ENCODE assay signal across 7 mouse cellular contexts in genomic region chr4:129555862-129556531, GRCm38 (mm10). TPM values are rescaled to one million over a fixed set of nuclear protein-coding genes. Genes with fewer than 3 reads are reported as not detected.
A peak's percentile ranks its signal among the peaks of the same experiment; 100 is the strongest.
DNase-seq lines count a peak whose midpoint lies in the region; ATAC-seq and TF ChIP-seq lines count a peak whose summit lies in the region.

No protein-coding gene starts in this region.

- TF ChIP-seq POLR2A in liver, adult 2 months (IDR thresholded peaks at IDR 0.05; ENCODE audit: extremely low read depth, insufficient read depth, low read length) = no peak
- TF ChIP-seq POLR2A in bone marrow macrophage, adult 2 months (IDR thresholded peaks at IDR 0.05; ENCODE audit: borderline replicate concordance, low read depth, low read length) = no peak

- peak overlapping the region; percentile 79 for H3K4me2 ChIP-seq in intestine, postnatal 0 days (replicated peaks; ENCODE audit: low read depth)
- H3K4me2 ChIP-seq in midbrain, embryonic 14.5 days (ENCODE audit: low read length) = peak overlapping the region; percentile 70

- TF ChIP-seq CTCF in liver, adult 2 months (IDR thresholded peaks at IDR 0.05; ENCODE audit: low read depth, low read length) = no peak
- TF ChIP-seq CTCF in bone marrow macrophage, adult 2 months (IDR thresholded peaks at IDR 0.05; ENCODE audit: low read depth, low read length) = no peak
- TF ChIP-seq CTCF in intestine, postnatal 0 days (IDR thresholded peaks at IDR 0.05; ENCODE audit: low read depth) = no peak

- peaks cover 7% of the 10 kb centered on the region for H3K4me1 ChIP-seq in liver, adult 2 months (ENCODE audit: control insufficient read depth, insufficient read depth, low read length)
- peaks cover 8% of the 10 kb centered on the region for H3K4me1 ChIP-seq in bone marrow macrophage, adult 2 months (ENCODE audit: control insufficient read depth, insufficient read depth, low read length)
- H3K4me1 ChIP-seq in erythroblast, embryonic 14.5 days (ENCODE audit: control insufficient read depth) = peaks cover 47% of the 10 kb centered on the region
- no peaks in the 10 kb centered on the region for H3K4me1 ChIP-seq in intestine, postnatal 0 days (replicated peaks; ENCODE audit: control insufficient read depth, insufficient read depth, low read length)
- peaks cover 9% of the 10 kb centered on the region for H3K4me1 ChIP-seq in midbrain, embryonic 14.5 days (ENCODE audit: control insufficient read depth, insufficient read depth, low read length)

- H3K79me2 ChIP-seq in liver, adult 2 months (ENCODE audit: control insufficient read depth, insufficient read depth, low read length) = no peaks in the 10 kb centered on the region

- H3K27ac ChIP-seq in liver, adult 2 months (replicated peaks; ENCODE audit: insufficient read depth, low read depth, low read length) = no peak overlapping the region
- H3K27ac ChIP-seq in bone marrow macrophage, adult 2 months (ENCODE audit: insufficient read depth, low read depth, low read length) = 0 out of 2 replicates have a peak overlapping the region, but pooled peaks have one; percentile 11
- peak overlapping the region; percentile 41; the same call in 1 of the 2 replicates for H3K27ac ChIP-seq in intestine, postnatal 0 days (ENCODE audit: low read depth, low read length)
- peak overlapping the region; percentile 65 for H3K27ac ChIP-seq in midbrain, embryonic 14.5 days (replicated peaks; ENCODE audit: low read depth, low read length)

- no peaks in the 10 kb centered on the region for H3K27me3 ChIP-seq in liver, adult 2 months (ENCODE audit: control insufficient read depth, insufficient read depth, low read length)
- H3K27me3 ChIP-seq in erythroblast, embryonic 14.5 days (ENCODE audit: control insufficient read depth) = peaks cover 34% of the 10 kb centered on the region
- no peaks in the 10 kb centered on the region for H3K27me3 ChIP-seq in intestine, postnatal 0 days (replicated peaks; ENCODE audit: control insufficient read depth, insufficient read depth, low read length)
- no peaks in the 10 kb centered on the region for H3K27me3 ChIP-seq in midbrain, embryonic 14.5 days (ENCODE audit: control insufficient read depth, insufficient read depth, low read length)

- H3K9ac ChIP-seq in liver, adult 2 months (ENCODE audit: low read depth, low read length) = peak overlapping the region; percentile 33; the same call in 1 of the 2 replicates
- peak overlapping the region; percentile 57 for H3K9ac ChIP-seq in intestine, postnatal 0 days (ENCODE audit: low read depth, low read length)
- H3K9ac ChIP-seq in midbrain, embryonic 14.5 days (replicated peaks; ENCODE audit: low read length) = peak overlapping the region; percentile 60

- no peaks in the 10 kb centered on the region for H3K36me3 ChIP-seq in liver, adult 2 months (ENCODE audit: control insufficient read depth, insufficient read depth, low read length)
- peaks cover 6% of the 10 kb centered on the region for H3K36me3 ChIP-seq in erythroblast, embryonic 14.5 days (ENCODE audit: control insufficient read depth)
- H3K36me3 ChIP-seq in intestine, postnatal 0 days (ENCODE audit: control insufficient read depth, insufficient read depth) = no peaks in the 10 kb centered on the region
- no peaks in the 10 kb centered on the region for H3K36me3 ChIP-seq in midbrain, embryonic 14.5 days (ENCODE audit: control insufficient read depth, insufficient read depth, low read length)

- peak; percentile 44 for ATAC-seq in intestine, postnatal 0 days
- ATAC-seq in midbrain, embryonic 14.5 days (ENCODE audit: low FRiP score, low TSS enrichment) = peak; percentile 37; the same call in 1 of the 2 replicates

- peak overlapping the region; percentile 56 for H3K4me3 ChIP-seq in liver, adult 2 months (ENCODE audit: insufficient read depth, low read depth, low read length)
- H3K4me3 ChIP-seq in bone marrow macrophage, adult 2 months (ENCODE audit: insufficient read depth, low read length) = peak overlapping the region; percentile 69
- H3K4me3 ChIP-seq in erythroblast, embryonic 14.5 days (replicated peaks) = peak overlapping the region; percentile 71
- peak overlapping the region; percentile 42 for H3K4me3 ChIP-seq in intestine, postnatal 0 days (ENCODE audit: low read depth, low read length)
- peak overlapping the region; percentile 44 for H3K4me3 ChIP-seq in midbrain, embryonic 14.5 days (replicated peaks; ENCODE audit: low read depth, low read length)

- DNase-seq in liver, adult 2 months (ENCODE audit: extremely low read depth, low read depth, low spot score) = peak; percentile 19
- no peak for DNase-seq in liver
- peak; percentile 31 for DNase-seq in midbrain, embryonic 14.5 days
- DNase-seq in frontal cortex, postnatal 10 days (ENCODE audit: low spot score in 2 of 2) = no peak

- H3K9me3 ChIP-seq in erythroblast, embryonic 14.5 days (ENCODE audit: control insufficient read depth, low read length) = 0 out of 2 replicates have a peak, but pooled peaks cover 4% of the 10 kb centered on the region
- no peaks in the 10 kb centered on the region for H3K9me3 ChIP-seq in intestine, postnatal 0 days (ENCODE audit: control insufficient read depth)
- no peaks in the 10 kb centered on the region for H3K9me3 ChIP-seq in midbrain, embryonic 14.5 days (ENCODE audit: control insufficient read depth, low read length)

- 2% methylated on average over 24 of the region's 24 CpGs for WGBS in liver, adult 2 months
- WGBS in intestine, postnatal 0 days = under 1% methylated on average over 24 of the region's 24 CpGs
- WGBS in midbrain, embryonic 14.5 days = 1% methylated on average over 24 of the region's 24 CpGs

RNA-seq across cellular contexts. Expression of gene Hdac1, which starts 13.5 kb away (rescaled TPM):
- 16.8 and 20.5 TPM in 2 replicates for total RNA-seq in liver, adult 2 months (2014; rRNA removed)
- 15.8 and 18.1 TPM in 2 replicates for polyA plus RNA-seq in liver, adult 2 months (2012; rRNA removed)
- polyA plus RNA-seq in bone marrow macrophage, adult 2 months (2012; ENCODE audit: insufficient read depth, insufficient read length, missing spikeins) = 75.2 and 83.9 TPM in 2 replicates
- 9.1 and 9.2 TPM in 2 replicates for polyA plus RNA-seq in erythroblast, embryonic 14.5 days (2012)
- polyA plus RNA-seq in intestine, postnatal 0 days (2015; fragmentation: Nextera tagmentation; extraction: Ambion mirVana) = 89.9 and 91.7 TPM in 2 replicates
- 73.6 and 101 TPM in 2 replicates for polyA plus RNA-seq in midbrain, embryonic 14.5 days (2014; fragmentation: Nextera tagmentation; extraction: Ambion mirVana)

RNA-seq across cellular contexts. Expression of gene Lck, which starts 17.4 kb away (rescaled TPM):
- 0.92 and 1.1 TPM in 2 replicates for total RNA-seq in liver, adult 2 months (2014; rRNA removed)
- 1.7 and 1.9 TPM in 2 replicates for polyA plus RNA-seq in liver, adult 2 months (2012; rRNA removed)
- 0.68 TPM in 1 of 2 replicates, not detected in the other for polyA plus RNA-seq in bone marrow macrophage, adult 2 months (2012; ENCODE audit: insufficient read depth, insufficient read length, missing spikeins)
- polyA plus RNA-seq in erythroblast, embryonic 14.5 days (2012) = 3.0 and 3.1 TPM in 2 replicates
- 3.0 and 3.1 TPM in 2 replicates for polyA plus RNA-seq in intestine, postnatal 0 days (2015; fragmentation: Nextera tagmentation; extraction: Ambion mirVana)
- 9.0 and 13.6 TPM in 2 replicates for polyA plus RNA-seq in midbrain, embryonic 14.5 days (2014; fragmentation: Nextera tagmentation; extraction: Ambion mirVana)

RNA-seq across cellular contexts. Expression of gene Fam167b, which starts 22.4 kb away (rescaled TPM):
- 11.8 and 14.4 TPM in 2 replicates for total RNA-seq in liver, adult 2 months (2014; rRNA removed)
- polyA plus RNA-seq in liver, adult 2 months (2012; rRNA removed) = 17.5 and 20.3 TPM in 2 replicates
- 1.2 and 2.6 TPM in 2 replicates for polyA plus RNA-seq in bone marrow macrophage, adult 2 months (2012; ENCODE audit: insufficient read depth, insufficient read length, missing spikeins)
- polyA plus RNA-seq in erythroblast, embryonic 14.5 days (2012) = 0.15 TPM in 1 of 2 replicates, not detected in the other
- 1.4 and 1.7 TPM in 2 replicates for polyA plus RNA-seq in intestine, postnatal 0 days (2015; fragmentation: Nextera tagmentation; extraction: Ambion mirVana)
- 0.24 TPM in 1 of 2 replicates, not detected in the other for polyA plus RNA-seq in midbrain, embryonic 14.5 days (2014; fragmentation: Nextera tagmentation; extraction: Ambion mirVana)

RNA-seq across cellular contexts. Expression of gene Marcksl1, which starts 42.6 kb away (rescaled TPM):
- total RNA-seq in liver, adult 2 months (2014; rRNA removed) = 5.3 and 9.9 TPM in 2 replicates
- 7.7 and 11.1 TPM in 2 replicates for polyA plus RNA-seq in liver, adult 2 months (2012; rRNA removed)
- polyA plus RNA-seq in bone marrow macrophage, adult 2 months (2012; ENCODE audit: insufficient read depth, insufficient read length, missing spikeins) = 157 and 166 TPM in 2 replicates
- 1.2 and 1.4 TPM in 2 replicates for polyA plus RNA-seq in erythroblast, embryonic 14.5 days (2012)
- 126 and 142 TPM in 2 replicates for polyA plus RNA-seq in intestine, postnatal 0 days (2015; fragmentation: Nextera tagmentation; extraction: Ambion mirVana)
- 1,591 and 1,713 TPM in 2 replicates for polyA plus RNA-seq in midbrain, embryonic 14.5 days (2014; fragmentation: Nextera tagmentation; extraction: Ambion mirVana)

RNA-seq across cellular contexts. Expression of gene Eif3i, which starts 44.5 kb away (rescaled TPM):
- total RNA-seq in liver, adult 2 months (2014; rRNA removed) = 170 and 204 TPM in 2 replicates
- polyA plus RNA-seq in liver, adult 2 months (2012; rRNA removed) = 186 and 205 TPM in 2 replicates
- 105 and 119 TPM in 2 replicates for polyA plus RNA-seq in bone marrow macrophage, adult 2 months (2012; ENCODE audit: insufficient read depth, insufficient read length, missing spikeins)
- 14.4 and 16.7 TPM in 2 replicates for polyA plus RNA-seq in erythroblast, embryonic 14.5 days (2012)
- polyA plus RNA-seq in intestine, postnatal 0 days (2015; fragmentation: Nextera tagmentation; extraction: Ambion mirVana) = 139 and 144 TPM in 2 replicates
- 232 and 238 TPM in 2 replicates for polyA plus RNA-seq in midbrain, embryonic 14.5 days (2014; fragmentation: Nextera tagmentation; extraction: Ambion mirVana)

Comparison
In these comparisons a context has a peak if more than half of its experiments do, and no peak if none do; other contexts are left out.
1. DNase-seq: peak in liver, adult 2 months (single experiment) and midbrain, embryonic 14.5 days (single experiment); none in liver (single experiment) and frontal cortex, postnatal 10 days (0 of 2).
2. Peak in every context shown above with its lines, with median percentiles within 50 percentile points of each other: H3K4me3 ChIP-seq and H3K9ac ChIP-seq.